Mouse (Mus musculus) intestine, postnatal 0 days (tissue): Measurements from ENCODE around the gene Apobec1. TPM values are rescaled to one million over a fixed set of nuclear protein-coding genes. Genes with fewer than 3 reads are reported as not detected.
"Not testable (repeated sequence)": the region's sequence is repeated elsewhere in the genome, so short reads cannot be mapped to it uniquely, and the experiment has no call there.

Experiments
- ATAC-seq: fragments of 200-750 bp; cut with Nextera tagmentation; 2 replicates; pipeline ENCODE4 v1.8.0; 2017; ENCODE audit warnings: mild to moderate bottlenecking, moderate TSS enrichment, moderate library complexity
- H3K27ac ChIP-seq: fragments of 300-500 bp; sonication (generic); 2 replicates; pipeline ENCODE4 v1.5.1; 2014; ENCODE audit warnings: mild to moderate bottlenecking, low read depth, low read length, moderate library complexity
- H3K27me3 ChIP-seq: fragments of 300-500 bp; sonication (generic); replicated peaks from 2 replicates; pipeline ENCODE4 v1.6.1; 2014; ENCODE audit warnings: low read length, mixed read lengths; ENCODE audit not compliant: control insufficient read depth, insufficient read depth
- H3K36me3 ChIP-seq: fragments of 300-500 bp; sonication (generic); 2 replicates; pipeline ENCODE4 v1.6.1; 2014; ENCODE audit warnings: mild to moderate bottlenecking, moderate library complexity; ENCODE audit not compliant: control insufficient read depth, insufficient read depth
- H3K4me1 ChIP-seq: fragments of 300-500 bp; sonication (generic); replicated peaks from 2 replicates; pipeline ENCODE4 v1.6.1; 2014; ENCODE audit warnings: antibody characterized with exemption, low read length, mixed read lengths; ENCODE audit not compliant: control insufficient read depth, insufficient read depth
- H3K4me2 ChIP-seq: fragments of 300-500 bp; sonication (generic); replicated peaks from 2 replicates; pipeline ENCODE4 v1.6.1; 2014; ENCODE audit warnings: low read depth, mild to moderate bottlenecking, moderate library complexity
- H3K4me3 ChIP-seq: fragments of 300-500 bp; sonication (generic); 2 replicates; pipeline ENCODE4 v1.5.1; 2014; ENCODE audit warnings: low read depth, low read length
- H3K9ac ChIP-seq: fragments of 300-500 bp; sonication (generic); 2 replicates; pipeline ENCODE4 v1.6.1; 2014; ENCODE audit warnings: mild to moderate bottlenecking, low read depth, low read length
- H3K9me3 ChIP-seq: fragments of 300-500 bp; sonication (generic); 2 replicates; pipeline ENCODE4 v1.6.1; 2016; ENCODE audit warnings: mixed run types; ENCODE audit not compliant: control insufficient read depth
- CTCF ChIP-seq: sonication (generic); IDR thresholded peaks from 2 replicates; pipeline ENCODE4 v1.5.1; 2016; ENCODE audit warnings: low read depth, mild to moderate bottlenecking, control low read depth, antibody characterized with exemption, moderate library complexity
- WGBS: fragments of 180-500 bp; shearing (Covaris S2); extraction: QIAGEN DNeasy Blood & Tissue Kit; methylation state at CpG from one replicate; pipeline ENCODE4 v1.1.7; 2014; 5-methylcytosine and 5-hydroxymethylcytosine counted together
- polyA plus RNA-seq: library from polyadenylated mRNA; unstranded; fragments of >200 nt; fragmentation: Nextera tagmentation; extraction: Ambion mirVana; gene quantifications from 2 replicates; pipeline ENCODE4 v1.2.1, GENCODE M21; 2015

Gene Apobec1
- polyA plus RNA-seq, 1 experiment from 2014 or later = 26.0 TPM

DNA sequence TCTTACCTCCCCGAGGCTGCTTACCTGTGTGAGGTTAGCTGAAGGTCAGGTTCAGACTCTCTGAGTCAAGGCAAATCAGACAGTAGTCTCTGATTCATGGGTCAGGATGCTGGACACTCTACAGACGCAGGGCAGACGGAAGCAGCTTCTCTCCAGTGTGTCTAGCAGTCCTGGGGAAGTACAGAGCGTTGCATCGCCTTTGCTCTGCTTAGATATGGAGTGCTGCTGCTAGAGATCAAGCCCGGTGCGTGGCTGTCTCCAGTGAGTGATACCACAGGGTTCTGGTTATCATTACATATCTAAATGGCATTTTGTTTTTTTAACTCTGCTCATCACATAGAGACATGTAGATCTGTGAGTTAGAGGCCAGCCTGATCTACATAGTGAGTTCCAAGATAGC is 5.6 kb downstream of the Apobec1 start:
- TF ChIP-seq CTCF = no peak
- ATAC-seq = no peak
- Histone ChIP-seq H3K9ac (no peak overlapping the region), H3K27me3 (no peaks in the 10 kb centered on the region), H3K4me1 (no peaks in the 10 kb centered on the region), H3K4me2 (no peak overlapping the region), H3K9me3 (no peaks in the 10 kb centered on the region), H3K27ac (no peak overlapping the region), H3K36me3 (no peaks in the 10 kb centered on the region; the same call in 1 of the 2 replicates), H3K4me3 (no peak overlapping the region)
- WGBS = 71% methylated on average over 7 of the region's 7 CpGs

DNA sequence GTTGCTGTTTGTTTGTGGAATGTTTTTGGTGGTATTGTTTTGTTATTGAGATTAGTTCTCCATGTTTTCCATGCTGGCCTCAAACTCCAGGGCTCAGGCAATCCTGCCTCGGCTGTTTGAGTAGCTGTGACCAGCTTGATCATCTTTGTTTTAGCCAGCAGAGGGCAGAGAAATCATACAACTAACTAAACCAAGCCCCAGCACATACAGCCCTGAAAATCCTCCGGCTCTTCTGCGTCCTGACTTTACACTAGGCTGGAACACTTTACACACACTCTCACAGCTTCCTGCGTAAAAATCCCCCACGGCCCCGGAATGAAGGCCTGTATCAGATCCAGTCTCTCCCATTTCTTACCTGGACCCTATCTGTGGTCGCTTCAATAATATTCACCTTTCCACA is 6.6 kb downstream of the Apobec1 start:
- H3K27me3 ChIP-seq = no peaks in the 10 kb centered on the region
- H3K9me3 ChIP-seq = no peaks in the 10 kb centered on the region
- no peaks in the 10 kb centered on the region for H3K4me1 ChIP-seq
- H3K4me2 ChIP-seq = peak overlapping the region; percentile 27; the same call in 1 of the 2 replicates
- no peak for ATAC-seq
- H3K36me3 ChIP-seq = no peaks in the 10 kb centered on the region; the same call in 1 of the 2 replicates
- no peak overlapping the region for H3K27ac ChIP-seq
- no peak overlapping the region for H3K4me3 ChIP-seq
- no peak overlapping the region for H3K9ac ChIP-seq
- WGBS = 19% methylated on average over 7 of the region's 7 CpGs
- peak; percentile 73 for TF ChIP-seq CTCF

DNA sequence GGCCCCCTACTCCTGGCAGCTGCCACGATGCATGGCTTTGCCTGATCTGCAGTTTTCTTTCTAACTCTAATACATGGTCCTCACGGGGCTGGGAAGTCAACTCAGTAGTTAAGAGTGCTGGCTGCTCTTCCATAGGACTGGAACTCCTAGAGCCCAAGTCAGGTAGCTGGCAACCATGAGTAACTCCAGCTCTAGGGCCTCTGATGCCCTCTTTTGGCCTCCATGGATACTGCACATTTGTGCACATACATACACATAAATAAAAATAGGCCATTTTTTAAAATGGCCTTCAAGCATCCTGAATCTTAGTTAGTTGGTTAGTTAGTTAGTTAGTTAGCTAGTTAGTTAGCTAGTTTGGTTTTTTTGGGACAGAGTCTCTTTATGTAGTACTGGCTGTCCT is 9.3 kb downstream of the Apobec1 start:
- no peak for ATAC-seq
- H3K9me3 ChIP-seq = no peaks in the 10 kb centered on the region
- H3K4me2 ChIP-seq = no peak overlapping the region
- no peaks in the 10 kb centered on the region for H3K4me1 ChIP-seq
- H3K4me3 ChIP-seq = no peak overlapping the region
- H3K9ac ChIP-seq = no peak overlapping the region
- no peaks in the 10 kb centered on the region; the same call in 1 of the 2 replicates for H3K36me3 ChIP-seq
- peak; percentile 49 for TF ChIP-seq CTCF
- no peak overlapping the region for H3K27ac ChIP-seq
- WGBS = 89% methylated on average over 2 of the region's 2 CpGs
- H3K27me3 ChIP-seq = no peaks in the 10 kb centered on the region

DNA sequence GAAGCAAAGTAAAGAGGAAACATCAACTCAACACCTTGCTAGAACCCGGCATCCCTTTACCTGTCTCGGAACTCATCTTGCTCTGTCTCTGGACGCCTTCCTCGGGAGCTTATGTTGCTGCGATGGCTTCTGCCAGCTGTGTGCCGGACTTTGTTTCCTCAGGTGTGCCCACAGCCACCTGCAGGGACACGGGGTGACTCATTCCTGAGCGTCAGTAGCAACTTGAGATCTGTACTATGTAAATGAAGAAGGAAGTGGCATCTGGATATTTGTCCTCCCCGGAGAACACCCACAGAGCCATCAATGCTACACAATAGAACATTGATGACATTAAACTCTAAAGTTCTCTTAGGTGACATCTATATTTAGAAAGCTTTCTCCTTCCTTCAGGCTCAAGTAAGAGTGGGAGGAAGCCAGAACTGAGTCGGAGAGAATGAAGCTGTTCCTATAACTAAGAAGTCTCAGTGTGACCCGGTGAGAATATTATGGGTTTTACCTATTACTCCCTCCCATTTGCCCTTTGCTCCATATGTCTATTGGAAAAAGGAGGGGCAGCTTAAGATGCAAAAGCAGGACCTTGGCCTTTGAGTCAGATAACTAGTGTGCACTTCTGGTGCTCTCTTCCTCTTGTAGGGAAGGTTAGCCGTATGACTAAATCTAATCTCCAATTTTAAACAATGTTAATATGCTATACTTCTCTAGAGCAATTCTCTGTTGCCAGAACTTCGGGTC is 11.1 kb downstream of the Apobec1 start:
- Histone ChIP-seq H3K4me1 (no peaks in the 10 kb centered on the region), H3K27ac (peak overlapping the region; percentile 95), H3K36me3 (no peaks in the 10 kb centered on the region), H3K4me3 (peak overlapping the region; percentile 44), H3K9ac (peak overlapping the region; percentile 42; the same call in 1 of the 2 replicates), H3K9me3 (no peaks in the 10 kb centered on the region), H3K4me2 (peak overlapping the region; percentile 58), H3K27me3 (no peaks in the 10 kb centered on the region)
- WGBS = 40% methylated on average over 13 of the region's 13 CpGs
- peak; percentile 97 for ATAC-seq
- no peak for TF ChIP-seq CTCF

DNA sequence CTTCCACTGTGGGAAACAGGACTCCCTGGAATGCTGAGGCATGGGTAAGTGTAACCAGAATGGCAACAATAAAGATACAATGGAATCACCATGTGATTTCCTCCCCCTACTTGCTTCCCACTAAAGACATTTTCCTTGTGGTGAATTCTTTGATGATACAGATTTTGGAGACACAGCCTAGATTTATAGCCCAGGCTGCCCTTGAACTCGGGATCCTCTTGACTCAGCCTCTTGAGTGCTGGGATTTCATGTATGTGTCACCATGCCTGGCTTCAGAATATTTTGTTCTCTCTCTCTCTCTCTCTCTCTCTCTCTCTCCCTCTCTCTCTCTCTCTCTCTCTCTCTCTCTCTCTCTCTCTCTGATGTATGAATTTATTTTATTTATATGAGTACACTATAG is 23.2 kb downstream of the Apobec1 start:
- 76% methylated on average over 1 of the region's 1 CpGs for WGBS
- Histone ChIP-seq H3K4me1 (no peaks in the 10 kb centered on the region), H3K27ac (no peak overlapping the region), H3K4me3 (no peak overlapping the region), H3K27me3 (no peaks in the 10 kb centered on the region), H3K9me3 (no peaks in the 10 kb centered on the region), H3K4me2 (no peak overlapping the region), H3K36me3 (no peaks in the 10 kb centered on the region; the same call in 1 of the 2 replicates), H3K9ac (no peak overlapping the region)
- ATAC-seq = no peak
- no peak for TF ChIP-seq CTCF

DNA sequence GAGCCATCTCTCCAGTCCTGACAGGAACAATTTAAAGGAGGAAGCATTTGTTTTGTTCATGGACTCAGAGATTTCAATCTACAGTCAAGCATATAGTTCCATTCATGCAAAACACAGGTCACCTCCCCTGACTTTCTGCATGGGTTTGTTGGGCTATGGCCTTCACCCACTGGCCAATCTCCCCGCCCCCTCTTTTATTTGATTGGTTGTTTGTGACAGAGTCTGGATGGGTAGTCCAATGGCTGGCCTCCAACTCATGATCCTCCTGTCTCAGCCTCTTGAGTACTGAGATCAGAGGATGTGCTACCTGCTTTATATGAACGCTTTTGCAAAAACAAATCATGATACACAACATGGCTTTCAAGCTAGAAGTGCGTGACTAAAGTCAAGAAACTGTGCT is 25.2 kb downstream of the Apobec1 start:
- no peaks in the 10 kb centered on the region for H3K9me3 ChIP-seq

DNA sequence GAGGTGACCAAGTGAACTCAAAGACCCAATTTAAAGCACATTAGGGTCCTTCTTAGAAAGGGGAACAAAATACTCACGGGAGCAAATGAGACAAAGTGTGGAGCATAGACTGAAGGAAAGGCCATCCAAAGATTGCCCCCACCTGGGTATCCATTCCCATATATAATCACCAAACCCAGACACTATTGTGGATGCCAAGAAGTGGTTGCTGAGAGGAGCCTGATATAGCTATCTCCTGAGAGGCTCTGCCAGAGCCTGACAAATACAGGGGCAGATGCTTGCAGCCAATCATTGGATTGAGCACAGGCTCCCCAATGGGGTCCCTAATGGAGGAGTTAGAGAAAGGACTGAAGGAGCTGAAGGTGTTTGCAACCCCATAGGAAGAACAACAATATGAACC is 27.2 kb downstream of the Apobec1 start:
- not testable (repeated sequence) for H3K4me2 ChIP-seq, H3K9me3 ChIP-seq, H3K36me3 ChIP-seq, H3K4me3 ChIP-seq, H3K9ac ChIP-seq, H3K27ac ChIP-seq, H3K27me3 ChIP-seq, H3K4me1 ChIP-seq, ATAC-seq
- WGBS = 90% methylated on average over 1 of the region's 1 CpGs

More for the DNA sequence above, 25.2 kb downstream of the Apobec1 start:
- Histone ChIP-seq H3K4me1 (no peaks in the 10 kb centered on the region; the same call in 1 of the 2 replicates), H3K27ac (no peak overlapping the region), H3K27me3 (no peaks in the 10 kb centered on the region), H3K36me3 (no peaks in the 10 kb centered on the region; the same call in 1 of the 2 replicates), H3K9ac (no peak overlapping the region), H3K4me3 (no peak overlapping the region), H3K4me2 (no peak overlapping the region)
- ATAC-seq = no peak
- 89% methylated on average over 3 of the region's 3 CpGs for WGBS
- no peak for TF ChIP-seq CTCF
